Mouse (Mus musculus): ENCODE measurements around the gene Supt4a.

GRCm38 (mm10) chr11:87757001-87757954 lies 19.9 kb downstream of the Supt4a start:
- TF ChIP-seq POLR2A (IDR thresholded peaks at IDR 0.05; ENCODE audit: extremely low read depth, insufficient read depth, low read length) = no peak
- TF ChIP-seq CTCF (IDR thresholded peaks at IDR 0.05; ENCODE audit: low read depth, low read length) = no peak

All from liver, adult 2 months (tissue).